Comparison of ENCODE assay signal across 7 mouse cellular contexts in genomic region chr5:3342771-3343565, GRCm38 (mm10). TPM values are rescaled to one million over a fixed set of nuclear protein-coding genes. Genes with fewer than 3 reads are reported as not detected.
DNase-seq lines count a peak whose midpoint lies in the region; ATAC-seq lines count a peak whose summit lies in the region.

No protein-coding gene starts in this region.

- peak overlapping the region; percentile 99 for H3K4me2 ChIP-seq in kidney, embryonic 15.5 days
- H3K4me2 ChIP-seq in lung, embryonic 15.5 days = peak overlapping the region; percentile 90

- no peaks in the 10 kb centered on the region for H3K27me3 ChIP-seq in heart, embryonic 10.5 days (ENCODE audit: insufficient read depth, poor library complexity, severe bottlenecking)
- peaks cover 1% of the 10 kb centered on the region; the same call in 1 of the 2 replicates for H3K27me3 ChIP-seq in kidney, embryonic 15.5 days
- no peaks in the 10 kb centered on the region for H3K27me3 ChIP-seq in lung, embryonic 15.5 days

- peak overlapping the region; percentile 68 for H3K9ac ChIP-seq in kidney, embryonic 15.5 days
- peak overlapping the region; percentile 88 for H3K9ac ChIP-seq in lung, embryonic 15.5 days

- DNase-seq in R1 (ENCODE audit: low read depth, low spot score) = peak; percentile 84
- peak; percentile 71 for DNase-seq in embryo, embryonic 9.5 days (ENCODE audit: extremely low spot score)
- peak; percentile 84 for DNase-seq in heart, embryonic 10.5 days (ENCODE audit: low spot score)
- DNase-seq in retina, embryonic 14.5 days (ENCODE audit: low spot score) = peak; percentile 59

- peak; percentile 31 for ATAC-seq in CD4-positive, CD25-positive, alpha-beta regulatory T cell, adult 4 months
- peak; percentile 72 for ATAC-seq in kidney, embryonic 15.5 days (replicated peaks; ENCODE audit: low FRiP score)
- peak; percentile 72 for ATAC-seq in lung, embryonic 15.5 days (ENCODE audit: borderline replicate concordance, extremely low read depth, low FRiP score, low TSS enrichment)

- H3K4me1 ChIP-seq in heart, embryonic 10.5 days = no peaks in the 10 kb centered on the region
- peaks cover 10% of the 10 kb centered on the region for H3K4me1 ChIP-seq in kidney, embryonic 15.5 days
- H3K4me1 ChIP-seq in lung, embryonic 15.5 days = 0 out of 2 replicates have a peak, but pooled peaks cover 3% of the 10 kb centered on the region

- under 1% methylated on average over 46 of the region's 46 CpGs for WGBS in heart, embryonic 10.5 days
- under 1% methylated on average over 46 of the region's 46 CpGs for WGBS in kidney, embryonic 15.5 days
- under 1% methylated on average over 46 of the region's 46 CpGs for WGBS in lung, embryonic 15.5 days

- peak overlapping the region; percentile 92 for H3K27ac ChIP-seq in heart, embryonic 10.5 days
- H3K27ac ChIP-seq in kidney, embryonic 15.5 days = peak overlapping the region; percentile 90
- H3K27ac ChIP-seq in lung, embryonic 15.5 days = peak overlapping the region; percentile 95

- H3K4me3 ChIP-seq in heart, embryonic 10.5 days = peak overlapping the region; percentile 75
- peak overlapping the region; percentile 70 for H3K4me3 ChIP-seq in kidney, embryonic 15.5 days (replicated peaks)
- H3K4me3 ChIP-seq in lung, embryonic 15.5 days = peak overlapping the region; percentile 86

- peaks cover 9% of the 10 kb centered on the region for H3K36me3 ChIP-seq in heart, embryonic 10.5 days
- H3K36me3 ChIP-seq in kidney, embryonic 15.5 days = no peaks in the 10 kb centered on the region; the same call in 1 of the 2 replicates
- H3K36me3 ChIP-seq in lung, embryonic 15.5 days = 0 out of 2 replicates have a peak, but pooled peaks cover 5% of the 10 kb centered on the region

- H3K9me3 ChIP-seq in heart, embryonic 10.5 days = no peaks in the 10 kb centered on the region
- H3K9me3 ChIP-seq in kidney, embryonic 15.5 days (replicated peaks) = no peaks in the 10 kb centered on the region
- H3K9me3 ChIP-seq in lung, embryonic 15.5 days = no peaks in the 10 kb centered on the region

RNA-seq across cellular contexts. Expression of gene Cdk6, which starts 1.7 kb away (rescaled TPM):
- 10 to 100 TPM; 20.8 to 22.3 TPM for polyA plus RNA-seq in CD4-positive, CD25-positive, alpha-beta regulatory T cell, adult 4 months (2017; shearing (Covaris generic))
- 20.9 and 32.4 TPM in 2 replicates for polyA plus RNA-seq in heart, embryonic 10.5 days (2016; fragmentation: Nextera tagmentation; extraction: Ambion mirVana)
- 21.0 and 22.3 TPM in 2 replicates for polyA plus RNA-seq in kidney, embryonic 15.5 days (2015; fragmentation: Nextera tagmentation; extraction: Ambion mirVana)
- 47.0 and 59.1 TPM in 2 replicates for polyA plus RNA-seq in lung, embryonic 15.5 days (2015; fragmentation: Nextera tagmentation; extraction: Ambion mirVana)

Comparison
In these comparisons a context has a peak if more than half of its experiments do, and no peak if none do; other contexts are left out.
1. Peak in every context shown above with its lines: DNase-seq, ATAC-seq, H3K4me3 ChIP-seq and H3K27ac ChIP-seq.